Mouse (Mus musculus): ENCODE data around the gene Camk1d. TPM values are rescaled to one million over a fixed set of nuclear protein-coding genes. Genes with fewer than 3 reads are reported as not detected.

The Camk1d gene
- total RNA-seq (2014; rRNA removed) (20.9 and 21.3 TPM in 2 replicates), polyA plus RNA-seq (2015; fragmentation: Nextera tagmentation; extraction: Ambion mirVana) (6.7 and 8.0 TPM in 2 replicates)

- Histone ChIP-seq H3K27ac (ENCODE audit: low read depth, low read length) (peak within 1 kb of the TSS; percentile 63), H3K4me2 (ENCODE audit: low read depth, low read length, poor library complexity, severe bottlenecking) (peak within 1 kb of the TSS; percentile 73), H3K27me3 (ENCODE audit: insufficient read depth, low read length) (no peaks in the 10 kb centered on the region), H3K9me3 (ENCODE audit: low read length) (no peaks in the 10 kb centered on the region), H3K4me3 (ENCODE audit: low read depth, low read length) (peak within 1 kb of the TSS; percentile 72), H3K9ac (replicated peaks; ENCODE audit: low read length, poor library complexity, severe bottlenecking) (peak within 1 kb of the TSS; percentile 73), H3K4me1 (ENCODE audit: insufficient read depth, low read length) (peaks cover 3% of the 10 kb centered on the region; the same call in 1 of the 2 replicates), H3K36me3 (ENCODE audit: insufficient read depth, low read length) (no peaks in the 10 kb centered on the region)
- peak; percentile 72 for TF ChIP-seq CTCF (IDR thresholded peaks at IDR 0.05)
- ATAC-seq (ENCODE audit: low FRiP score): peak; percentile 81
- WGBS: under 1% methylated on average over 59 of the region's 80 CpGs
- DNase-seq (ENCODE audit: low spot score): peak; percentile 78
Observed at GRCm38 (mm10) chr2:5714211-5715053, at the start of gene Camk1d. Camk1d (minus strand) TSS chr2:5714515.

- Histone ChIP-seq H3K9me3 (ENCODE audit: low read length) (no peaks in the 10 kb centered on the region), H3K4me3 (ENCODE audit: low read depth, low read length) (no peak overlapping the region), H3K27me3 (ENCODE audit: insufficient read depth, low read length) (no peaks in the 10 kb centered on the region), H3K4me2 (ENCODE audit: low read depth, low read length, poor library complexity, severe bottlenecking) (no peak overlapping the region), H3K9ac (replicated peaks; ENCODE audit: low read length, poor library complexity, severe bottlenecking) (no peak overlapping the region), H3K27ac (ENCODE audit: low read depth, low read length) (no peak overlapping the region), H3K4me1 (ENCODE audit: insufficient read depth, low read length) (no peaks in the 10 kb centered on the region), H3K36me3 (ENCODE audit: insufficient read depth, low read length) (no peaks in the 10 kb centered on the region)
- WGBS: 96% methylated on average over 3 of the region's 3 CpGs
- DNase-seq (ENCODE audit: low spot score): no peak
- no peak for TF ChIP-seq CTCF (IDR thresholded peaks at IDR 0.05)
- no peak for ATAC-seq (ENCODE audit: low FRiP score)
Observed at GRCm38 (mm10) chr2:5762031-5762430, 47.7 kb upstream of the Camk1d start.

- DNase-seq (ENCODE audit: low spot score) (no peak), ATAC-seq (ENCODE audit: low FRiP score) (no peak)
- TF ChIP-seq CTCF (IDR thresholded peaks at IDR 0.05): no peak
- no peak overlapping the region for H3K4me2 ChIP-seq (ENCODE audit: low read depth, low read length, poor library complexity, severe bottlenecking)
- H3K4me1 ChIP-seq (ENCODE audit: insufficient read depth, low read length): no peaks in the 10 kb centered on the region
- no peaks in the 10 kb centered on the region for H3K9me3 ChIP-seq (ENCODE audit: low read length)
- H3K4me3 ChIP-seq (ENCODE audit: low read depth, low read length): no peak overlapping the region
- H3K27ac ChIP-seq (ENCODE audit: low read depth, low read length): no peak overlapping the region
- H3K36me3 ChIP-seq (ENCODE audit: insufficient read depth, low read length): no peaks in the 10 kb centered on the region
- WGBS: 93% methylated on average over 8 of the region's 8 CpGs
- no peaks in the 10 kb centered on the region for H3K27me3 ChIP-seq (ENCODE audit: insufficient read depth, low read length)
- no peak overlapping the region for H3K9ac ChIP-seq (replicated peaks; ENCODE audit: low read length, poor library complexity, severe bottlenecking)
Observed at GRCm38 (mm10) chr2:5760479-5761008, 46.2 kb upstream of the Camk1d start.

DNA sequence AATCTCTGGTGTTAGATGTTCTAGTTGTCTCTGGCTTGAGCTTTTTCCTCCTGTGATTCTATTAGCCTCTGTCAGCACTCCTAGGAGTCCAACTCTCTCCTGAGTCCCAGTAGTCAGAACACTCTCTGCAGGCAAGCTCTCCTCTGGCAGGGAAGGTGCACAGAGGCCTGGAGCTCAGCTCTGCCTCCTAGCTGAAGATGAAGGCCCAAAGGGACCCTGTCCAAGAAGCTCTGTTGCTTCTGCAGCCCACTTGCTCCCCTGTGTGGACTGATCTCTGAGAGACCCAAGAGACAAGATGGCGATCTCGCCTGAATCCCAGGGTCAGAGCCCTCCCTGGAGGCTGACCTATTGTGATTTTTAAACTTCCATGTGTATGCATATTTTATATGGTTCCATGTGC is 44.3 kb upstream of the Camk1d start:
- 83% methylated on average over 2 of the region's 2 CpGs for WGBS
- H3K4me3 ChIP-seq (ENCODE audit: low read depth, low read length): no peak overlapping the region

DNA sequence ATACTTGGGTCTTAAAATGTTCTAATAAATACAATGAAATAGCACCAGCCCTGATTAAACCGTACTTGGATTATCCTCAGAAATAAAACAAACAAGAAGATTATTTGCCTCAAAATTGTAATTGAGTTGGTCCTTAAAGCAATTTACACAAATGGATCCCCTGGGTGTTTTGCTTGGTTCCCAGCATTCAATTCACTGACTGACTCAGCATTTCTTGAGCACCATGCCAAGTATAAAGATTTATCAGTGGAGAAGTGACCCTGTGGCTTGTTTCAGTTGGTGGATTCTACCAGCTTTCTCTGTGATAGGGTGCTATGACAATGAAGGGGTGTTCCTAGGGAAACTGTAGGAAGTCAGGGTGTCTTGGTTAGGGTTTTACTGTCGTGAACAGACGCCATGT is 36.6 kb upstream of the Camk1d start:
- no peak overlapping the region for H3K9ac ChIP-seq (replicated peaks; ENCODE audit: low read length, poor library complexity, severe bottlenecking)
- no peak overlapping the region for H3K27ac ChIP-seq (ENCODE audit: low read depth, low read length)
- no peaks in the 10 kb centered on the region for H3K27me3 ChIP-seq (ENCODE audit: insufficient read depth, low read length)
- no peaks in the 10 kb centered on the region for H3K9me3 ChIP-seq (ENCODE audit: low read length)
- H3K4me2 ChIP-seq (ENCODE audit: low read depth, low read length, poor library complexity, severe bottlenecking): no peak overlapping the region
- H3K36me3 ChIP-seq (ENCODE audit: insufficient read depth, low read length): no peaks in the 10 kb centered on the region
- no peak for TF ChIP-seq CTCF (IDR thresholded peaks at IDR 0.05)
- WGBS: 84% methylated on average over 3 of the region's 3 CpGs
- H3K4me3 ChIP-seq (ENCODE audit: low read depth, low read length): no peak overlapping the region
- DNase-seq (ENCODE audit: low spot score) (no peak), ATAC-seq (ENCODE audit: low FRiP score) (no peak)
- no peaks in the 10 kb centered on the region for H3K4me1 ChIP-seq (ENCODE audit: insufficient read depth, low read length)

More for the DNA sequence above, 44.3 kb upstream of the Camk1d start:
- H3K4me2 ChIP-seq (ENCODE audit: low read depth, low read length, poor library complexity, severe bottlenecking): no peak overlapping the region
- no peaks in the 10 kb centered on the region for H3K27me3 ChIP-seq (ENCODE audit: insufficient read depth, low read length)
- no peaks in the 10 kb centered on the region for H3K4me1 ChIP-seq (ENCODE audit: insufficient read depth, low read length)
- no peak for TF ChIP-seq CTCF (IDR thresholded peaks at IDR 0.05)
- H3K36me3 ChIP-seq (ENCODE audit: insufficient read depth, low read length): no peaks in the 10 kb centered on the region
- no peaks in the 10 kb centered on the region for H3K9me3 ChIP-seq (ENCODE audit: low read length)
- ATAC-seq (ENCODE audit: low FRiP score): no peak
- no peak for DNase-seq (ENCODE audit: low spot score)
- H3K27ac ChIP-seq (ENCODE audit: low read depth, low read length): no peak overlapping the region
- H3K9ac ChIP-seq (replicated peaks; ENCODE audit: low read length, poor library complexity, severe bottlenecking): no peak overlapping the region

DNA sequence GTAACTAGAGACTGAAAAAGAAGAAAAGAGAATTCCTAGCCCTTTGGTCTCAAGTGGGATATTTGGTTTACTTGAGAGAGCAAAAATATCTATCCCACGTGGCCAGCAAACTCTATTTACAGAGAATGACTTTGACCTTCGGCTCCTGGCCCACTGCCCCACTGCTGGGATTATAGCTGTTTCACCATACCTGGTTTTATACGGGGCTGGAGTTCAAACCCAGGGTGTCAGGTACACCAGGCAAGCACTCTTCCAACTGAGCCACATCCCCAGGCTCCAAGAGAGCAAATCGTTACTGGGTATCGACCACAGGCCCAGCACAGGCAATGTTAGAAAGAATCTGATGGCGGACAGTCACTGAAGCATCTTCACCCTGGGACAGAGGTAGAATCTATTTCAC is 34.9 kb upstream of the Camk1d start:
- H3K27me3 ChIP-seq (ENCODE audit: insufficient read depth, low read length): no peaks in the 10 kb centered on the region
- no peak overlapping the region for H3K27ac ChIP-seq (ENCODE audit: low read depth, low read length)
- no peak overlapping the region for H3K4me3 ChIP-seq (ENCODE audit: low read depth, low read length)
- no peak overlapping the region for H3K9ac ChIP-seq (replicated peaks; ENCODE audit: low read length, poor library complexity, severe bottlenecking)
- no peak for TF ChIP-seq CTCF (IDR thresholded peaks at IDR 0.05)
- no peaks in the 10 kb centered on the region for H3K9me3 ChIP-seq (ENCODE audit: low read length)
- no peaks in the 10 kb centered on the region for H3K4me1 ChIP-seq (ENCODE audit: insufficient read depth, low read length)
- ATAC-seq (ENCODE audit: low FRiP score) (no peak), DNase-seq (ENCODE audit: low spot score) (no peak)
- 81% methylated on average over 6 of the region's 6 CpGs for WGBS
- no peaks in the 10 kb centered on the region for H3K36me3 ChIP-seq (ENCODE audit: insufficient read depth, low read length)
- no peak overlapping the region for H3K4me2 ChIP-seq (ENCODE audit: low read depth, low read length, poor library complexity, severe bottlenecking)
